Mouse (Mus musculus) left cerebral cortex, adult 8-10 months (tissue): Measurements from ENCODE around the gene Ttc39d. TPM values are rescaled to one million over a fixed set of nuclear protein-coding genes. Genes with fewer than 3 reads are reported as not detected.
"Not testable (repeated sequence)": the region's sequence is repeated elsewhere in the genome, so short reads cannot be mapped to it uniquely, and the experiment has no call there.

Experiments used
- DNase-seq, 2 experiments: peaks; one replicate each; pipeline ENCODE4 v3.0.0; 2022; ENCODE audit warnings: low spot score in 2 of 2
- total RNA-seq, 4 experiments: library from RNA; stranded (reverse); gene quantifications; 2 replicates each; pipeline ENCODE4 v1.2.4; 2022

The Ttc39d gene
- total RNA-seq, 4 experiments from 2014 or later = 0.20 to 0.53 (median 0.28) TPM

DNA sequence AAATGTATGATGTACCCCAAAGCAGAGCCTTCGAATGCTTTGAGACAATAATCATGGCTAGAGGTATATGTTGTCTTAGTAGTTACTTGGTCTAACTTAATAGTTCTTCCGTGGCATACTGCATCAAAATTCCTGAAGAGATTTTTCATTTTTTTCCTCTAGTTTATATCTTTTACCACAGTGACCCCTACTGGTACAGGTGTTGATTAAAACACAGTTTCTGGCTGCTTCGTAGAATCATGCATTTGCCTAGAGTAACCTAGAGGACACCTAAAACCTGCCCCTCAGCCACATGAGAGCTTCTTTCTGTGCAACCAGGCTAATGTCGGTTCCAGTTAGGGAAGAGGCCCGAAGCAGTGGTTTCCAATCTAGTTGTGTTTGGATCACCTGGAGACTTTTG lies 14.2 kb upstream of the Ttc39d start:
- no peak for DNase-seq

DNA sequence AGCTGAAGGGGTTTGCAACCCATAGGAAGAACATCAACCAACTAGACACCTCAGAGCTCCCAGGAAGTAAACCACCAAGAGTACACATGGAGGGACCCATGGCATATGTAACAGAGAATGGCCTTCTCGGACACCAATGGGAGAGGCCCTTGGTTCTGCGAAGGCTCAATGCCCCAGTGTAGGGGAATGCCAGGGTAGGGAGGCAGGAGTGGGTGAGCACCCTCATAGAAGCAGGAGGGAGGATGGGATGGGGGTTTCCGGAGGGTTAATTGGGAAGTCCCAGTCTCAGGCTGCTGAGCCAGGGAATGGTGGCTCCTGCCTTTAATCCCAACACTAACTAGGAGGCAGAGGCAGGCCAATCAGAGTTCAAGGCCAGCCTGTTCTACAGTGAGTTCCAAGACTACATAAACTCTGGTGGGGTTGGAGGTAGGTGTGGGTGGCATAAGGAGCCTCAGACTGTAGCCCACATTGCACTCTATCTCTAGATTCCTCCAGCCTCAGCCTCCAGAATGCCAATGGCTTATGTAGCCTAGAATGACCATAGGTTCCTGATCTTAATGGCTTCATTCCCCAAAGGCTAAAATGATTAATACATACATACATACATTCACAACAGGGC lies 8.0 kb upstream of the Ttc39d start:
- no peak for DNase-seq

GRCm38 (mm10) chr17:80205657-80206056 lies 1.6 kb upstream of the Ttc39d start:
- DNase-seq = no peak

DNA sequence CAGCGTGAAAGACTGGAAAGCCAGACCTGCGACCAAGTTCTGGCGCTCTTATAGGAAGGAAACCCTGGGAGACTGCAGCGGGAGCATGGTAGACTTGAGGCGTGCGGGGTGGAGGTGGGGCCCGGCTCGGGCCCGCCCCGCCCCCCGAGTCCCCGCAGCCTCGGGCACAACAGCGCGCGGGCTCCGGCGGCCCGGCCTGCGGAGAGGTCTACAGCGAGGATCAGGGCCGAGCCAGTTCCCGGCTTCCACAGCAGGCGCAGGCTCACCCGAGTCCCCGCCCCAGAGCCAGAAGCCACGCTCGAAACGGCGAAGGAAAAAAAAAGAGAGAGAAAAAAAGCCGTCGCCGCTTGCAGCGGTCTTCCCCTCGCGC lies 974 bp upstream of the Ttc39d start:
- peak in 1 of 2 experiments; percentile 37 for DNase-seq

- not testable (repeated sequence) for DNase-seq
These were observed 6.7 kb downstream of the Ttc39d start for GRCm38 (mm10) chr17:80213998-80214397.

GRCm38 (mm10) chr17:80220131-80220530 lies 12.9 kb downstream of the Ttc39d start:
- no peak for DNase-seq

DNA sequence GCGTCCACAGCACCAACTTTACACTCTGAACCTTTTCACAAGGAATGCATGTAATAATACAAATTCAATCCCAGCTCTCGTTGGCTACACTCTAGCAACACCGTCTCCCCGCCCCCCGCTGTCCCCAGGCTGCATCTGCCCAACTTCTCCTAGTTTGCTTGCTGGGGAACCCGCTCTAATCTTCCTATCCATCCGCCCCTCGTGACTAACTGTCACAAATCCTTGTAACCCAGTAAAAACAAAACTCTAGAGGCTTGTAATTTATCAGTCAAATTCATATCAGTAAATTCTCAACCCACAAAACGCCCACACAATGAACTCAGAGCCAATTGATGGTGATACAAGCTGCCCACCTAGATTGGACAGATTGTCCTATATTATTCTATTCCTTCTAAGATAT lies 13.9 kb downstream of the Ttc39d start:
- no peak for DNase-seq

- DNase-seq = no peak
These were observed 14.8 kb downstream of the Ttc39d start for GRCm38 (mm10) chr17:80221890-80222628.

GRCm38 (mm10) chr17:80223829-80224228 lies 16.6 kb downstream of the Ttc39d start:
- no peak for DNase-seq

DNA sequence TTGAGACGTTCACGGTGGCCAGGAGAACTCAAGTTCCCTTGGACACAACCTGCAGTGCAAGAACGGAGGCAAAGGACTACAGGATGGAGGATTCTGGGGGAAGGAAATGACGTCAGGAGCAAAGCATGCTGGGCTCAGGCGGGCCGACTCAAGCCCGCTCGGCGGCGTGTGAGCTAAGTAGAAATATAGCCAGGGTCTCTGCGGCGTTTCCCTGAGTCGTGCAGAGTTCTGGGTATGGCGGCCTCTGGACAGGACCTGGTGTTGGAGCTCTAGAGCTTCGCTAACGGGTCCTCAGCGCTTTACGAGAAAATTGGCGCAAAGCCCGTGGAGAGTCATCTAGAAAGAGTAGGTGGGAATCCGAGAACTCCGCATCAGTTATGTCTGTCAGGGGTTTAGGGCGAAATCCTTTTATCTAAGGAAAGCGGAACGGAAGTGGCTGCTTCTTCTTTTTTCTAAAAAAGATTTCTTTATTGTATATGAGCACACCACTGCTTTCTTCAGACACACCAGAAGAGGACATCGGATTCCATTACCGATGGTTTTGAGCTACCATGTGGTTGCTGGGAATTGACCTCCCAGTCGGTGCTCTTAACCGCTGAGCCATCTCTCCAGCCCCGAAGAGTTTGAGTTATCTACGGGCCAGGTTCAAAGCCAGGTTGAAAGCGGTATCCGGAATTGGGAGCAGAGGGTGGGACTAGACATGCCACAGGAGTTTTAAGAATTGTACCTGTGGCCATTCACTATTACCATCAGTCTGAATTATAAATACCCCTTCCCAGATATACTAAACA lies 17.3 kb downstream of the Ttc39d start, which contains the start of gene Gemin6:
Gene Gemin6 (plus strand): TSS at position 116 of the 791 bp plus-strand sequence.
- DNase-seq = peak; percentile 76 to 83

GRCm38 (mm10) chr17:80225142-80225541 lies 17.9 kb downstream of the Ttc39d start:
- DNase-seq = not testable (repeated sequence)

DNA sequence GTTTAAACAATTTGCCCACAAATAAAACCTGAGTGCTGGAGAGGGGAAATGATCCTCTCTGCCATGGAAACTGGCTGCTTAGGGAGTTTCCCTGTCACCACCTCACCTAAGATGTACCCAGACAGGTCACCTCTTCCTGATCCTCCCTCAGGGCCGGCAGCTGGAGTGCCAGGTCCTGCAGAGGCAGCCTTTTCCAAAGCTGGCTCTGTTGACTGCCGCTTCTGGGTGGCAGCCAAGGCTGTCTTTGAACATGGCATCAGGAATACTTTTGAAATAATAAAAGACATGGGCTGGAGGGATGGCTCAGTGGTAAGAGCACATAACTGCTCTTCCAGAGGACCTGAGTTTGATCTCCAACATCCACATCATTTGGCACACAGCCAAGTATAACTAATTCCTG lies 22.1 kb downstream of the Ttc39d start:
- DNase-seq = no peak

DNA sequence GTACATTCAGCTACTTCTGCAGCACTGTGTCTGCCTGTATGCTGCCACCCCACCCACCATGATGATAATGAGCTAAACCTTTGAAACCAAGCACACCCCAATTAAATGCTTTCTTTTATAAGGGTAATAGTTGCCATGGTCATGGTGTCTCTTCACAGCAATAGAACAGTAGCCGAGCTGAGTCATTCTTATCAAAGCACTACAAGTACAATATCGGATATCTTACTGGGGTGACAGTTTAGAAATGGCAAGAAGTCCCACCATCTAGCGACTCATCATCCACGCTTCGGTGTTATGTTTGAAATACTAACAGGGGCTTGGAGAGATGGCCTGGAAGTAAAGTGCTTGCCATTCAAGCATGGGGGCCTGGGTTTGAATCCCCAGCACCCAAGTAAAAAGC lies 26.6 kb downstream of the Ttc39d start:
- no peak for DNase-seq

- DNase-seq = no peak
These were observed 27.1 kb downstream of the Ttc39d start for GRCm38 (mm10) chr17:80234376-80234775.

GRCm38 (mm10) chr17:80235477-80235876 lies 28.2 kb downstream of the Ttc39d start:
- DNase-seq = no peak

DNA sequence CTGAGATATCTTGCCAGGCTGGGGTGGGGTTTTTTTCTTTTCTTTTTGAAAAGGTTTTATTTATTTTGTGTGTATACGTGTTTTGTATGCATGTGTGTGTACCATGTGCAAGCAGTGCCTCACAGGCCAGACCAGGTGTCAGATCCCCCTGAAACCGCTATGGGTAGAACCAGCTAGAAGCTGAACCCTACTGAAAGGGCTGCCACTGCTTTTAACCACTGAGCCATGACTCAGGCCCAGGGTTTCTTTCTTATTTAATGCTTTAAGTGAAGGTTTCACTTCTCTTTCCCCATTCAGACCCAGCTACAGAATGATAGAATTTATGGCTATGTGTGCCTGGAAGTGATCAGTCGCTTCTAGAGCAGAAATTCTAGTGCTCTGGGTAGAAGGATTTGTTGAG lies 29.5 kb downstream of the Ttc39d start:
- no peak for DNase-seq

DNA sequence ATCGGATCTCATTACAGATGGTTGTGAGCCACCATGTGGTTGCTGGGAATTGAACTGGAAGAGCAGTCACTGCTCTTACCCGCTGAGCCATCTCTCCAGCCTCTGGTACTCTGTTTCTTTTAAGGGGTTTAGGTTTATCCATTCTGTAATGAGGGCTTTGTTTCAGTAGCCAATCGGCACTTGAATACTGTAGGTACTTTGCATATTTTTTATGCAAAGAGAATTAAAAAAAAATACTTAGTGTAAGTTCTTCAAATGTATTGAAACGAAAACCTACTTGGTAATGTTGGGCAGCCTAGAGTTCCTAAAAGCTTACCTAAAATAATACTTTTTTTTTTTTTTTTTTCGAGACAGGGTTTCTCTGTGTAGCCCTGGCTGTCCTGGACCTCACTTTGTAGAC lies 30.2 kb downstream of the Ttc39d start:
- DNase-seq = no peak

- no peak for DNase-seq
These were observed 34.3 kb downstream of the Ttc39d start for GRCm38 (mm10) chr17:80241594-80241993.

DNA sequence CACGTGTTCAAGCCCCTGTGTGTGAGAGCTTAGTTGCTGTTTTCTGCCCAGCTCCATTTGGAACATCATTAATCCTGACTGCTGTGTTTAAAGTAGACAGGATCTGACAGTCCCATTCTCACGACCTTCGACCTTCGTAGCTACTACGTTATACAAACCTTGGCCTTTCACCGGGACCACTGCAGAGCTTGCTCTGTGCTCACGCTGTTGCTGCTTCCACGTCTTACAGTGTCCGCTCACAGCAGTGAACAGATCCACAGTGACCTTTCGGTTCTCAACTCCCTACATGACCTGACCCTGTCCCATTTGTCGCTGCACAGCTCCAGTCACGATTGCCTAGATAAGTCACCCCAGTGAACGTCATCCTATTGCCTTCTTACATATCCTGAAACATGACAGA lies 35.9 kb downstream of the Ttc39d start:
- no peak for DNase-seq

DNA sequence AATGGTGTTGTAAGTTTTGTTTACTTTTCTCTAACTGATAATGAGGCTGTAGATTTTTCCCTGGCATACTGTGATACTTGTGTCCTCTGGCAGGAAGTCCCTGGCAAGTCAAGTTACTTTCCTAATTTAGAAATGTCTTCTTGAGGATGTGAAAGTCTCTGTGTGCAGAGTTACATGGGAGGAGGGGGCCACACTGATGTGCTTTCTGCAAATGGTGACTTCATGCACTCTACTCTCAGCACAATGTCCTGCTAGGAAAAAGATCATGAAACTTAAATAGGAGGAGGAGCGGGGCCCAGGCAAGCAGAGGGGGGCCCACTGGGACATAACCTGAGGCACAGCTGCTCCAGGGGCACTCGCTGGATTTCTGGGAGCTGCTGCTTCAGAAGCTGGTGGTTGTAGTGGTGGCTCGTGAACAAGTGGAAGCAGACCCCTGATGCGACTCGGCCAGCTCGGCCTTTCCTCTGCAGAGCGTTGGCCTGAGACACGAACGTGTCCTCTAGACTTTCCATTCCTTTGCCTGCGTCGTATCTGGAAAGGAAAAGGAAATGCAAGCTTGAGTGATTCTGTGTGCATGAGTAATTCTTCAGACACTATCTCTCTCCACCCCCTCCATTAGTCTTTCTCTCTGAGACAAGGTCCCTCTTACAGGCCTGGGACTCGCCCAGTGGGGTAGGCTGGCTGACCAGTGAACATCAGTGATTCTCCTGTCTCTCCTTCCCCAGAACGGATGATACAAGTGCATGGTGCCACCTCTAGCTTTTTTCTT lies 45.7 kb downstream of the Ttc39d start:
- no peak for DNase-seq

DNA sequence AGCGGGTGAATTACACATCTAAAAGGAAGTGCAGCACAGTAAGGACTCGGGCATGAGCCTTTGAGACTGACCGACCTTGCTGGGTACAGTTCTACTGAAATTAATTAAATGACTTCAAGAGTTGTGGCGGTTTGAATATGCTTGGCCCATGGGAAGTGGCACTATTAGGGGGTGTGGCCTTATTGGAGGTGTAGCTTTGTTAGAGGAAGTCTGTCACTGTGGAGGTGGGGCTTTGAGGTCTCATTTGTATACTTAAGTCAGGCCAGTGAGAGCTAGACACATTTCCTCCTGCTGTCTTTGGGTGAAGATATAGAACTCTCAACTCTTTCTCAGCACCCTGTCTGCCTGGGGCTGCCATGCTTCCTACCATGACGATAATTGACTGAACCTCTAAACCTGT lies 47.2 kb downstream of the Ttc39d start:
- DNase-seq = no peak

- DNase-seq = no peak
These were observed 47.9 kb downstream of the Ttc39d start for GRCm38 (mm10) chr17:80255208-80255607.
